Mouse (Mus musculus) limb, embryonic 14.5 days (tissue): ENCODE results near the gene Aqp5. TPM values are rescaled to one million over a fixed set of nuclear protein-coding genes. Genes with fewer than 3 reads are reported as not detected.

Experiments used
- ATAC-seq: fragments of 200-750 bp; cut with Nextera tagmentation; 2 replicates; pipeline ENCODE4 v1.8.0; 2017; ENCODE audit warnings: low read depth, moderate number of reproducible peaks, moderate TSS enrichment; ENCODE audit not compliant: low FRiP score
- DNase-seq: peaks from one replicate; pipeline ENCODE4 v3.0.0-alpha.2; 2015; ENCODE audit warnings: low spot score
- H3K27ac ChIP-seq: fragments of 300-500 bp; sonication (generic); replicated peaks from 2 replicates; pipeline ENCODE4 v1.5.1; 2014; ENCODE audit warnings: low read depth, mild to moderate bottlenecking, low read length, moderate library complexity, mixed read lengths
- H3K27me3 ChIP-seq: fragments of 300-500 bp; sonication (generic); 2 replicates; pipeline ENCODE4 v1.6.1; 2014; ENCODE audit warnings: low read length, mixed read lengths; ENCODE audit not compliant: control insufficient read depth, insufficient read depth
- H3K36me3 ChIP-seq: fragments of 300-500 bp; sonication (generic); 2 replicates; pipeline ENCODE4 v1.6.1; 2014; ENCODE audit warnings: mild to moderate bottlenecking, low read length, moderate library complexity, mixed read lengths; ENCODE audit not compliant: control insufficient read depth, insufficient read depth
- H3K4me1 ChIP-seq: fragments of 300-500 bp; sonication (generic); 2 replicates; pipeline ENCODE4 v1.6.1; 2014; ENCODE audit warnings: antibody characterized with exemption, low read length, mixed read lengths; ENCODE audit not compliant: control insufficient read depth, insufficient read depth
- H3K4me2 ChIP-seq: fragments of 300-500 bp; sonication (generic); replicated peaks from 2 replicates; pipeline ENCODE4 v1.6.1; 2014; ENCODE audit warnings: low read depth, mild to moderate bottlenecking, low read length, moderate library complexity; ENCODE audit not compliant: severe bottlenecking
- H3K4me3 ChIP-seq: fragments of 300-500 bp; sonication (generic); replicated peaks from 2 replicates; pipeline ENCODE4 v1.5.1; 2014; ENCODE audit warnings: low read length
- H3K9ac ChIP-seq: fragments of 300-500 bp; sonication (generic); 2 replicates; pipeline ENCODE4 v1.6.1; 2014; ENCODE audit warnings: mild to moderate bottlenecking, low read depth, low read length, moderate library complexity; ENCODE audit not compliant: severe bottlenecking
- H3K9me3 ChIP-seq: fragments of 300-500 bp; sonication (generic); 2 replicates; pipeline ENCODE4 v1.6.1; 2016; ENCODE audit warnings: low read length; ENCODE audit not compliant: control insufficient read depth
- POLR2A ChIP-seq: fragments of 200-500 bp; IDR thresholded peaks from 2 replicates; pipeline ENCODE4 v1.8.0; 2012; ENCODE audit warnings: inconsistent platforms, mild to moderate bottlenecking, moderate library complexity, borderline replicate concordance; ENCODE audit not compliant: insufficient read depth, insufficient read length; ENCODE audit errors: extremely low read depth
- WGBS: fragments of 180-500 bp; shearing (Covaris S2); extraction: QIAGEN DNeasy Blood & Tissue Kit; methylation state at CpG from one replicate; pipeline ENCODE4 v1.1.7; 2014; 5-methylcytosine and 5-hydroxymethylcytosine counted together
- polyA plus RNA-seq, 2 experiments: library from polyadenylated mRNA; depleted of rRNA in 1 of 2; stranded (reverse) in 1 of 2; unstranded in 1 of 2; fragments of >200 nt; fragmentation: Nextera tagmentation in 1 of 2; extraction: Ambion mirVana in 1 of 2; gene quantifications; 2 replicates each; pipeline versions ENCODE4 v1.2.1 to v1.2.3; 2012 to 2014

The Aqp5 gene
- polyA plus RNA-seq (2012; rRNA removed) (0.26 TPM in 2 replicates), polyA plus RNA-seq (2014; fragmentation: Nextera tagmentation; extraction: Ambion mirVana) (0.28 and 0.47 TPM in 2 replicates)

DNA sequence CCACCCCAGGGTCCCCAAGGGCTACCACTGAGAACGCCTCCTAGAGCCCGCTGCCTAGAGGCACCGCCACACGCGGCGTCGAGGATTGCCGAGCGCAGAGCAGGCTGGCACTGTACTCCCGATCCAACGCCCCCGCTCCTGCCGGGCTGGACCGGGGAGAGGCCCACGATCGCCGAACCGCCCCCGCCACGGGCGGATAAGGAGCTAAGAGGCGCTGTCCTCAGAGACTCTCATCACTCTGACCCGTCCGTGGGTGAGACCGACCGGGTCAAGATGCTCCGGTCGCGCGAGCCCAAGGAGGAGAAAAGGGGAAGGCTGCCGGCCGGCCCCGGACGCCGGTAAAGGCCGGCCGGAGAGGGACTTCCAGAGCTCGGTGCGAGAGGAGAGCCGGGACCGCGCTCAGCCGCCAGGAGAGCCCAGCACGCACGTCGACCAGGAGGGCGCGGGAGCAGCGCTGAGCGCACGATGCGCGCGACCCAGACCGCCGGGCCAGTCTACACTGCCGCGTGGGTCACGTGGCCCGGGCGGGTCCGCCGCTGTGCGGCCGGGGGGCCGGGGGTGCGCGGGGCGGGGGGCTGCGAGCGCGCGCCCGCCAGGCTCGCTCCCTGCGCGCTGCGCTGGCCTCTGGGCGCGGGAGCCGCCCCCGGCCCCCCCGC lies at the start of gene Aqp5:
Aqp5 (plus strand) TSS at position 354 of the 656 bp plus-strand sequence.
- Histone ChIP-seq H3K4me2 (peak within 1 kb of the TSS; percentile 60), H3K27ac (no peak within 1 kb of the TSS), H3K9me3 (no peaks in the 10 kb centered on the region), H3K4me1 (0 out of 2 replicates have a peak, but pooled peaks cover 6% of the 10 kb centered on the region), H3K4me3 (peak within 1 kb of the TSS; percentile 39), H3K36me3 (no peaks in the 10 kb centered on the region), H3K9ac (peak within 1 kb of the TSS; percentile 38; the same call in 1 of the 2 replicates), H3K27me3 (peaks cover 92% of the 10 kb centered on the region)
- 2% methylated on average over 28 of the region's 83 CpGs for WGBS
- DNase-seq (no peak), ATAC-seq (peak; percentile 60)
- TF ChIP-seq POLR2A: no peak

DNA sequence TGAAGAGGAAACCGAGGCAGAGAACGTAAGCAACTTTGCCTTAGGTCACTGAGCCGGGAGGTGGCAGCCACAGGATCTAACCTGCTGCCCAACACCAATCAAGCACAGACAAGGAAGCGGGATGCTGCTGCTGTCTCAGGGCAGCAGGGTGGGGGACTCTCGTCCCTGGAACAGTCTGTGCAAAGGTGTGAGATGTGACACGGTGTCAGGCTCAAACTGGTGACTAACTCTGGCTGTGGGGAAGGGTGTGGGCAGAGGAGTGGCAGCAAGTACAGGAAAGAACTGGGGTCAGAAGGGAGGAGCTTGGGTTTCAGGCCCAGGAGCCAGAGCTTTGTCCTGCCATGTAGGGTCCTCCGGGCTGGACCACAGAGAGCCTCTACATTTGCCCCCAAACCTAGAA lies 46.5 kb upstream of the Aqp5 start:
- ATAC-seq: no peak
- H3K36me3 ChIP-seq: no peaks in the 10 kb centered on the region
- H3K4me2 ChIP-seq: no peak overlapping the region
- TF ChIP-seq POLR2A: no peak
- no peak overlapping the region for H3K4me3 ChIP-seq
- no peaks in the 10 kb centered on the region for H3K9me3 ChIP-seq
- no peak overlapping the region for H3K9ac ChIP-seq
- H3K27me3 ChIP-seq: no peaks in the 10 kb centered on the region
- DNase-seq: no peak
- H3K4me1 ChIP-seq: peaks cover 15% of the 10 kb centered on the region
- H3K27ac ChIP-seq: no peak overlapping the region
- 39% methylated on average over 7 of the region's 7 CpGs for WGBS

- Histone ChIP-seq H3K4me1 (peaks cover 15% of the 10 kb centered on the region), H3K4me2 (no peak overlapping the region), H3K4me3 (no peak overlapping the region), H3K27me3 (no peaks in the 10 kb centered on the region), H3K27ac (peak overlapping the region; percentile 26; the same call in 1 of the 2 replicates), H3K36me3 (no peaks in the 10 kb centered on the region), H3K9ac (no peak overlapping the region), H3K9me3 (no peaks in the 10 kb centered on the region)
- TF ChIP-seq POLR2A: no peak
- DNase-seq (peak; percentile 86), ATAC-seq (peak; percentile 80)
- 18% methylated on average over 11 of the region's 11 CpGs for WGBS
Measured at GRCm38 (mm10) chr15:99546596-99546995, 44.0 kb upstream of the Aqp5 start.

GRCm38 (mm10) chr15:99547732-99548131 lies 42.9 kb upstream of the Aqp5 start:
- Histone ChIP-seq H3K4me3 (no peak overlapping the region), H3K36me3 (no peaks in the 10 kb centered on the region), H3K27me3 (no peaks in the 10 kb centered on the region), H3K4me2 (no peak overlapping the region), H3K9ac (no peak overlapping the region), H3K27ac (no peak overlapping the region), H3K9me3 (no peaks in the 10 kb centered on the region), H3K4me1 (peaks cover 15% of the 10 kb centered on the region)
- DNase-seq (no peak), ATAC-seq (no peak)
- TF ChIP-seq POLR2A: no peak
- 56% methylated on average over 6 of the region's 6 CpGs for WGBS

DNA sequence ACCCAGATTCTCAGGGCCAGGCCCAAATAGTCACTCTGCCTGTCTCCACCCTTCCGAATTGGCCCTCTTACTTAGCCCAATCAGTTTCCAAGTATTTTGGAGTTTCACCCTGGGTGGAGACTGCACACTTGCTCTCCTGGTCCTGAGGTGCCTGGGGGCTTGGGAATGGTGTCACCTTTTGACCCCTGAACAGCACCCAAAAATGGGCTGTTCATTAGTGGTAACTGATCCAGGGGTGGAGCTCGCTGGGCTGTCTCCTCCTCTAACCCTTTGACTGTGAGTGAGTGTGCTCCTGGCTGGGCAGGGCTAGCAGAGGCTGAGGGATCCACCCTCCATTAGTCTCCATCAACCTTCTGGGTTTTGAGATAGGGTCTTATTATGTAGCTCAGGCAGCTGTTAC lies 40.7 kb upstream of the Aqp5 start:
- Histone ChIP-seq H3K9ac (no peak overlapping the region), H3K9me3 (no peaks in the 10 kb centered on the region), H3K27me3 (no peaks in the 10 kb centered on the region), H3K4me2 (no peak overlapping the region), H3K4me3 (no peak overlapping the region), H3K36me3 (no peaks in the 10 kb centered on the region), H3K4me1 (peaks cover 22% of the 10 kb centered on the region), H3K27ac (no peak overlapping the region)
- 46% methylated on average over 2 of the region's 2 CpGs for WGBS
- TF ChIP-seq POLR2A: no peak
- DNase-seq (no peak), ATAC-seq (no peak)
